Mouse (Mus musculus): ENCODE data around the gene Dach2. TPM values are rescaled to one million over a fixed set of nuclear protein-coding genes. Genes with fewer than 3 reads are reported as not detected.

Gene Dach2
- total RNA-seq, 2 experiments from 2014 or later = 0.88 to 1.3 TPM

Other genes starting within 250 kb of the Dach2 start
- gene Chm, start 112.0 kb upstream of the Dach2 start, total RNA-seq (2014; fragmentation: Nextera tagmentation) = 11.3 and 22.7 TPM in 2 replicates
- gene Chm, start 112.0 kb upstream of the Dach2 start, total RNA-seq (2017) = 20.4 and 24.2 TPM in 2 replicates

Measured in granulocyte monocyte progenitor cell, adult 5-6 weeks (primary cell).